In genomic region chr8:121717982-121718425, GRCm38 (mm10) we compare ENCODE assay signal across 8 mouse cellular contexts. TPM values are rescaled to one million over a fixed set of nuclear protein-coding genes. Genes with fewer than 3 reads are reported as not detected.
DNase-seq lines count a peak whose midpoint lies in the region; ATAC-seq and TF ChIP-seq lines count a peak whose summit lies in the region.

No protein-coding gene starts in this region.

- peak overlapping the region; percentile 42 for H3K4me2 ChIP-seq in forebrain, embryonic 14.5 days (ENCODE audit: low read length)
- H3K4me2 ChIP-seq in heart, postnatal 0 days (ENCODE audit: low read depth, low read length) = no peak overlapping the region
- no peak overlapping the region for H3K4me2 ChIP-seq in liver, embryonic 14.5 days (ENCODE audit: low read depth)
- H3K4me2 ChIP-seq in neural tube, embryonic 15.5 days = peak overlapping the region; percentile 47

- no peak overlapping the region for H3K27ac ChIP-seq in ES-Bruce4 (ENCODE audit: insufficient read depth, low read length)
- no peak overlapping the region for H3K27ac ChIP-seq in forebrain, embryonic 14.5 days (ENCODE audit: low read depth, low read length)
- no peak overlapping the region for H3K27ac ChIP-seq in heart, postnatal 0 days (ENCODE audit: low read depth)
- no peak overlapping the region for H3K27ac ChIP-seq in liver, embryonic 14.5 days
- H3K27ac ChIP-seq in neural tube, embryonic 15.5 days (replicated peaks) = peak overlapping the region; percentile 73; the same call in 1 of the 2 replicates

- no peaks in the 10 kb centered on the region for H3K9me3 ChIP-seq in ES-Bruce4 (replicated peaks; ENCODE audit: control insufficient read depth, insufficient read depth, low read length, poor library complexity, severe bottlenecking)
- H3K9me3 ChIP-seq in forebrain, embryonic 14.5 days (replicated peaks; ENCODE audit: control insufficient read depth, low read length) = no peaks in the 10 kb centered on the region
- no peaks in the 10 kb centered on the region for H3K9me3 ChIP-seq in heart, postnatal 0 days (replicated peaks; ENCODE audit: control insufficient read depth, low read length)
- H3K9me3 ChIP-seq in liver, embryonic 14.5 days (ENCODE audit: control insufficient read depth, low read length) = no peaks in the 10 kb centered on the region
- H3K9me3 ChIP-seq in neural tube, embryonic 15.5 days (replicated peaks) = no peaks in the 10 kb centered on the region

- peak overlapping the region; percentile 14; the same call in 1 of the 2 replicates for H3K9ac ChIP-seq in ES-Bruce4 (ENCODE audit: low read depth, poor library complexity, severe bottlenecking)
- peak overlapping the region; percentile 43; the same call in 1 of the 2 replicates for H3K9ac ChIP-seq in forebrain, embryonic 14.5 days (ENCODE audit: low read length)
- H3K9ac ChIP-seq in heart, postnatal 0 days (replicated peaks; ENCODE audit: low read depth, low read length) = no peak overlapping the region
- no peak overlapping the region for H3K9ac ChIP-seq in liver, embryonic 14.5 days (replicated peaks)
- H3K9ac ChIP-seq in neural tube, embryonic 15.5 days (replicated peaks) = no peak overlapping the region

- no peak for TF ChIP-seq POLR2A in ES-Bruce4 (IDR thresholded peaks at IDR 0.05; ENCODE audit: insufficient read depth, low read length)

- H3K36me3 ChIP-seq in ES-Bruce4 (ENCODE audit: control insufficient read depth, insufficient read depth, low read length, poor library complexity, severe bottlenecking) = no peaks in the 10 kb centered on the region
- no peaks in the 10 kb centered on the region for H3K36me3 ChIP-seq in forebrain, embryonic 14.5 days (ENCODE audit: control insufficient read depth, insufficient read depth, low read length)
- H3K36me3 ChIP-seq in heart, postnatal 0 days (replicated peaks; ENCODE audit: control insufficient read depth, insufficient read depth, low read length) = no peaks in the 10 kb centered on the region
- H3K36me3 ChIP-seq in liver, embryonic 14.5 days (replicated peaks; ENCODE audit: control insufficient read depth, insufficient read depth, low read depth) = no peaks in the 10 kb centered on the region
- no peaks in the 10 kb centered on the region for H3K36me3 ChIP-seq in neural tube, embryonic 15.5 days

- H3K4me3 ChIP-seq in ES-Bruce4 (ENCODE audit: low read depth, low read length) = peak overlapping the region; percentile 40
- H3K4me3 ChIP-seq in forebrain, embryonic 14.5 days (ENCODE audit: low read depth, low read length) = no peak overlapping the region
- H3K4me3 ChIP-seq in heart, postnatal 0 days (ENCODE audit: low read depth, low read length) = no peak overlapping the region
- no peak overlapping the region for H3K4me3 ChIP-seq in liver, embryonic 14.5 days (ENCODE audit: insufficient read depth in 1 of 2, low read depth in 2 of 2, low read length in 2 of 2)
- no peak overlapping the region for H3K4me3 ChIP-seq in neural tube, embryonic 15.5 days (replicated peaks)

- H3K4me1 ChIP-seq in ES-Bruce4 (ENCODE audit: control insufficient read depth, insufficient read depth, low read length) = no peaks in the 10 kb centered on the region
- H3K4me1 ChIP-seq in forebrain, embryonic 14.5 days (ENCODE audit: control insufficient read depth, insufficient read depth, low read length) = peaks cover 3% of the 10 kb centered on the region; the same call in 1 of the 2 replicates
- H3K4me1 ChIP-seq in heart, postnatal 0 days (ENCODE audit: control insufficient read depth, insufficient read depth) = no peaks in the 10 kb centered on the region
- H3K4me1 ChIP-seq in liver, embryonic 14.5 days (replicated peaks; ENCODE audit: control insufficient read depth in 2 of 2, insufficient read depth in 2 of 2, low read length in 1 of 2) = no peaks in the 10 kb centered on the region
- peaks cover 16% of the 10 kb centered on the region for H3K4me1 ChIP-seq in neural tube, embryonic 15.5 days

- DNase-seq in forebrain, embryonic 14.5 days (ENCODE audit: low spot score) = peak; percentile 98
- DNase-seq in heart, postnatal 0 days (ENCODE audit: low spot score) = peak; percentile 84
- peak; percentile 90 for DNase-seq in kidney, postnatal 25 days
- peak in 2 of 3 experiments; percentile 9 to 19 for DNase-seq in liver, embryonic 14.5 days (ENCODE audit: low read depth in 3 of 3, low spot score in 3 of 3)
- DNase-seq in thymus, postnatal 0 days (ENCODE audit: low spot score) = peak; percentile 48

- 24% methylated on average over 12 of the region's 12 CpGs for WGBS in forebrain, embryonic 14.5 days
- 27% methylated on average over 12 of the region's 12 CpGs for WGBS in heart, postnatal 0 days
- 26% methylated on average over 12 of the region's 12 CpGs for WGBS in liver, embryonic 14.5 days (ENCODE audit: insufficient replicate concordance)
- 28% methylated on average over 12 of the region's 12 CpGs for WGBS in neural tube, embryonic 15.5 days

- ATAC-seq in cerebellum, adult (ENCODE audit: insufficient number of reproducible peaks, low FRiP score, low TSS enrichment) = peak; percentile 86
- ATAC-seq in forebrain, embryonic 14.5 days = peak; percentile 90
- ATAC-seq in heart, postnatal 0 days (ENCODE audit: insufficient read depth, low read depth) = peak; percentile 83
- no peak for ATAC-seq in liver, embryonic 14.5 days (ENCODE audit: insufficient read depth)
- peak; percentile 92 for ATAC-seq in neural tube, embryonic 15.5 days (ENCODE audit: low FRiP score)

- TF ChIP-seq CTCF in ES-Bruce4 (IDR thresholded peaks at IDR 0.05; ENCODE audit: low read depth, low read length) = peak; percentile 97
- TF ChIP-seq CTCF in heart, postnatal 0 days (IDR thresholded peaks at IDR 0.05; ENCODE audit: low read depth) = peak; percentile 89
- peak; percentile 76 for TF ChIP-seq CTCF in liver, embryonic 14.5 days (IDR thresholded peaks at IDR 0.05; ENCODE audit: low read depth)

- TF ChIP-seq EP300 in ES-Bruce4 (IDR thresholded peaks at IDR 0.05; ENCODE audit: insufficient read depth, low read depth, low read length) = peak; percentile 66; the same call in 1 of the 2 replicates
- no peak for TF ChIP-seq EP300 in heart, postnatal 0 days (IDR thresholded peaks at IDR 0.05; ENCODE audit: low read depth)
- TF ChIP-seq EP300 in liver, embryonic 14.5 days (IDR thresholded peaks at IDR 0.05; ENCODE audit: low read depth) = no peak

- H3K27me3 ChIP-seq in ES-Bruce4 (ENCODE audit: control insufficient read depth, insufficient read depth, low read length, poor library complexity, severe bottlenecking) = no peaks in the 10 kb centered on the region
- H3K27me3 ChIP-seq in forebrain, embryonic 14.5 days (replicated peaks; ENCODE audit: control insufficient read depth, insufficient read depth, low read length) = no peaks in the 10 kb centered on the region
- H3K27me3 ChIP-seq in heart, postnatal 0 days (ENCODE audit: control insufficient read depth, insufficient read depth, low read length) = peaks cover 42% of the 10 kb centered on the region
- no peaks in the 10 kb centered on the region; the same call in 1 of the 2 replicates for H3K27me3 ChIP-seq in liver, embryonic 14.5 days (ENCODE audit: control insufficient read depth, insufficient read depth, low read length)
- H3K27me3 ChIP-seq in neural tube, embryonic 15.5 days (replicated peaks) = 0 out of 2 replicates have a peak, but pooled peaks cover 4% of the 10 kb centered on the region

RNA-seq across cellular contexts. Expression of gene Jph3, which starts 11.4 kb away (rescaled TPM):
- 1.4 and 1.8 TPM in 2 replicates for polyA plus RNA-seq in ES-Bruce4 (2011; ENCODE audit: insufficient read depth, insufficient read length, low read depth, missing spikeins)
- 44.1 and 55.9 TPM in 2 replicates for polyA plus RNA-seq in forebrain, embryonic 14.5 days (2014; fragmentation: Nextera tagmentation; extraction: Ambion mirVana)
- total RNA-seq in heart, postnatal 0 days (2014; rRNA removed; ENCODE audit: low replicate concordance) = not detected in 2 replicates
- 0.03 and 0.07 TPM in 2 replicates for polyA plus RNA-seq in heart, postnatal 0 days (2015; fragmentation: Nextera tagmentation; extraction: Ambion mirVana)
- polyA plus RNA-seq in liver, embryonic 14.5 days (2012; rRNA removed) = 0.08 TPM in 1 of 2 replicates, not detected in the other
- 0.08 TPM in 1 of 2 replicates, not detected in the other for polyA plus RNA-seq in liver, embryonic 14.5 days (2014; fragmentation: Nextera tagmentation; extraction: Ambion mirVana)
- 107 and 133 TPM in 2 replicates for polyA plus RNA-seq in neural tube, embryonic 15.5 days (2015; fragmentation: Nextera tagmentation; extraction: Ambion mirVana)
- 0.04 TPM in 1 of 2 replicates, not detected in the other for polyA plus RNA-seq in thymus, postnatal 0 days (2015; fragmentation: Nextera tagmentation; extraction: Ambion mirVana)

Comparison
In these comparisons a context has a peak if more than half of its experiments do, and no peak if none do; other contexts are left out.
1. H3K9ac ChIP-seq: peak in ES-Bruce4 (single experiment) and forebrain, embryonic 14.5 days (single experiment); none in heart, postnatal 0 days (single experiment), liver, embryonic 14.5 days (single experiment) and neural tube, embryonic 15.5 days (single experiment).
2. DNase-seq: peak in every context shown above with its lines; median percentile 98 in forebrain, embryonic 14.5 days; 90 in kidney, postnatal 25 days; 84 in heart, postnatal 0 days; 48 in thymus, postnatal 0 days; 14 in liver, embryonic 14.5 days.
3. H3K4me2 ChIP-seq: peak in forebrain, embryonic 14.5 days (single experiment) and neural tube, embryonic 15.5 days (single experiment); none in heart, postnatal 0 days (single experiment) and liver, embryonic 14.5 days (single experiment).
4. RNA of gene Jph3, which starts 11.4 kb away (polyA plus RNA-seq): 107 to 133 TPM in neural tube, embryonic 15.5 days and 44.1 to 55.9 TPM in forebrain, embryonic 14.5 days; 1.4 to 1.8 TPM in ES-Bruce4, 0.03 to 0.07 TPM in heart, postnatal 0 days, 0.04 TPM in thymus, postnatal 0 days and 0.08 TPM in liver, embryonic 14.5 days; every median in the first group is over 10 times any median in the second.
5. Peak in every context shown above with its lines, with median percentiles within 50 percentile points of each other: CTCF ChIP-seq.